ENCODE assay signal across 26 mouse cellular contexts in genomic region chrX:164173880-164174279, GRCm38 (mm10). TPM values are rescaled to one million over a fixed set of nuclear protein-coding genes. Genes with fewer than 3 reads are reported as not detected.
"Had no signal": no experiment of that assay in that cellular context is flagged by ENCODE, and none has a peak within 500 bp of the region (broad histone marks: within the 10 kb centered on the region; RNA-seq: fewer than 3 reads in every experiment).

No protein-coding gene starts in this region.

- H3K4me1 ChIP-seq: heart, embryonic 10.5 days; heart, embryonic 12.5 days; hindbrain, embryonic 13.5 days; hindbrain, embryonic 15.5 days; kidney, embryonic 15.5 days; limb, embryonic 10.5 days; limb, embryonic 12.5 days; liver, embryonic 13.5 days had no signal

- H3K9me3 ChIP-seq: heart, embryonic 10.5 days; heart, embryonic 12.5 days; hindbrain, embryonic 13.5 days; hindbrain, embryonic 15.5 days; kidney, embryonic 15.5 days; limb, embryonic 10.5 days; limb, embryonic 12.5 days; liver, embryonic 13.5 days had no signal

- H3K4me3 ChIP-seq: heart, embryonic 10.5 days; heart, embryonic 12.5 days; hindbrain, embryonic 13.5 days; hindbrain, embryonic 15.5 days; kidney, embryonic 15.5 days; limb, embryonic 10.5 days; limb, embryonic 12.5 days; liver, embryonic 13.5 days had no signal

- ATAC-seq: hindbrain, postnatal 0 days; intestine, embryonic 16.5 days had no signal

- H3K27me3 ChIP-seq: heart, embryonic 12.5 days; liver, embryonic 13.5 days had no signal

- DNase-seq: gastrocnemius, postnatal 14 days; gastrocnemius, postnatal 36 days; heart, adult 18-20 months; heart, postnatal 10 days; kidney, adult 11 months; kidney, adult 2 months; kidney, adult 9 months; kidney, postnatal 14 days; kidney, postnatal 36 days; layer of hippocampus, adult 9-11 months; layer of hippocampus, postnatal 36 days; liver; liver, embryonic 13.5 days had no signal

- H3K36me3 ChIP-seq: heart, embryonic 10.5 days; heart, embryonic 12.5 days; hindbrain, embryonic 13.5 days; hindbrain, embryonic 15.5 days; kidney, embryonic 15.5 days; limb, embryonic 10.5 days; limb, embryonic 12.5 days; liver, embryonic 13.5 days had no signal

- H3K9ac ChIP-seq: heart, embryonic 12.5 days; hindbrain, embryonic 13.5 days; hindbrain, embryonic 15.5 days; kidney, embryonic 15.5 days; limb, embryonic 12.5 days; liver, embryonic 13.5 days had no signal

- H3K27ac ChIP-seq: heart, embryonic 10.5 days; hindbrain, embryonic 13.5 days; hindbrain, embryonic 15.5 days; hindbrain, postnatal 0 days; kidney, embryonic 15.5 days; kidney, postnatal 0 days; limb, embryonic 10.5 days; limb, embryonic 12.5 days; liver, embryonic 13.5 days had no signal

RNA-seq across cellular contexts. Expression of gene Ace2, which starts 34.7 kb away (rescaled TPM):
- total RNA-seq: hematopoietic stem cell, adult 5-6 weeks had no signal
- polyA plus RNA-seq: heart, embryonic 14.5 days; limb, embryonic 12.5 days; liver, embryonic 11.5 days had no signal
